Mouse (Mus musculus) spleen, adult 2 months (tissue): ENCODE measurements at regions not wholly inside any gene's neighbourhood (a gene's known extent, or its start where the extent isn't known, plus 50 kb on each side); places are given as distances from the start of the nearest gene placed in this dataset.

Experiments used
- CTCF ChIP-seq: fragments of 200-500 bp; IDR thresholded peaks from 2 replicates; pipeline ENCODE4 v1.5.1; 2011; ENCODE audit warnings: mild to moderate bottlenecking, inconsistent platforms; ENCODE audit not compliant: insufficient read depth, insufficient read length, insufficient replicate concordance; ENCODE audit errors: extremely low read depth
- POLR2A ChIP-seq: fragments of 200-500 bp; IDR thresholded peaks from 2 replicates; pipeline ENCODE4 v1.6.1; 2011; ENCODE audit warnings: low read depth, low read length, inconsistent platforms

DNA sequence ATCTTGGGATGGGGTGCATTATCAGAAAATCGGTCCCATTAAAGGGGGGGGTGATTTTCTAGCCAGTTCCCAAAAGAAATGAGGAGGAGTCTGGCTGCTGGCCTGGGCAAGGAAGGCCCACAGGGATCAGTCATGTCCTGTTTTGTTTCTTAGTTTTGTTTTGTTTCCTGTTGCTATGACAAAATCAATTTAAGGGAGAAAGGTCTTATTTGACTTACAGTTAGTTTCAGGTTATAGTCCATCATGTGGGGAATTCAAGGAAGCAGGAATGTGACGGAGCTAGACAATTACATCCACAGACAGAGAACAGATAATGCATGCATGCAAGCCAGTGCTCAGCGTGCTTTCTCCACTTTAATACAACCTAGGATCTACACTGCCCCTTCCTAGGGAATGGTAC, 101.1 kb downstream of the Rplp1 start:
- no peak for TF ChIP-seq CTCF
- TF ChIP-seq POLR2A = no peak
